Mouse (Mus musculus) hindbrain, embryonic 13.5 days (tissue): ENCODE results near the gene Psmd6. TPM values are rescaled to one million over a fixed set of nuclear protein-coding genes. Genes with fewer than 3 reads are reported as not detected.

Experiments used
- polyA plus RNA-seq: library from polyadenylated mRNA; unstranded; fragments of >200 nt; fragmentation: Nextera tagmentation; extraction: Ambion mirVana; gene quantifications from 2 replicates; pipeline ENCODE4 v1.2.1, GENCODE M21; 2015

The Psmd6 gene
- polyA plus RNA-seq, 1 experiment from 2014 or later: 284 TPM

Other genes with a start within 250 kb of the Psmd6 start
- gene Gm281, start 206.5 kb downstream of the Psmd6 start, polyA plus RNA-seq: not detected in 2 replicates
- 3.1 and 4.2 TPM in 2 replicates for gene Atxn7, start 159.5 kb downstream of the Psmd6 start, polyA plus RNA-seq
- gene Thoc7, start 159.1 kb downstream of the Psmd6 start, polyA plus RNA-seq: 204 and 211 TPM in 2 replicates
- gene Olfr720, start 65.9 kb upstream of the Psmd6 start, polyA plus RNA-seq: not detected in 2 replicates
- 0.12 TPM in 1 of 2 replicates, not detected in the other for gene Olfr31, start 201.8 kb upstream of the Psmd6 start, polyA plus RNA-seq
- 1.6 and 2.2 TPM in 2 replicates for gene Il3ra, start 225.3 kb upstream of the Psmd6 start, polyA plus RNA-seq